ENCODE assay signal across 8 mouse cellular contexts in the genomic region with DNA sequence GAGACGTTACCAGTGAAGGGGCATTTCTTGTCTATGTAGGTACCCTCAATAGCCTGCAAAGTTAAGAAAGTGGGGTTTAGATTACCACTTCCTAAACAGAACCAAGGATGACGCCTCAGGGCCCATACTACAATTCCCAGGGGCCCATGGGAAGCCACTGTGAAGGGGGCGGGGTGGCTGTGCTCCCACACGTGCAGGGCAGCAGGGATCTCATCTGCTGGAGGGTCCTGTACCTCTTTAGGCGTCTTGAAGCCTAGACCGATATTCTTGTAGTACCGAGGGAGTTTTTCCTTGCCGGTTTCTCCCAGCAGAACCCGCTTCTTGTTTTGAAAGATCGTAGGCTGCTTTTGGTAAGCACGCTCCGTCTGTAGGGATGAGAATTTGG. TPM values are rescaled to one million over a fixed set of nuclear protein-coding genes. Genes with fewer than 3 reads are reported as not detected.
DNase-seq lines count a peak whose midpoint lies in the region; ATAC-seq and TF ChIP-seq lines count a peak whose summit lies in the region.

No protein-coding gene starts in this region.

- peak overlapping the region; percentile 91 for H3K27ac ChIP-seq in heart, embryonic 16.5 days (ENCODE audit: low read length)
- H3K27ac ChIP-seq in liver, embryonic 14.5 days = peak overlapping the region; percentile 74
- peak overlapping the region; percentile 90; the same call in 1 of the 2 replicates for H3K27ac ChIP-seq in stomach, embryonic 14.5 days (ENCODE audit: low read length)

- peaks cover 13% of the 10 kb centered on the region; the same call in 1 of the 2 replicates for H3K4me1 ChIP-seq in lung, adult 2 months (ENCODE audit: control insufficient read depth, insufficient read depth, low read length)
- H3K4me1 ChIP-seq in heart, embryonic 16.5 days (ENCODE audit: control insufficient read depth, insufficient read depth, low read length) = peaks cover 44% of the 10 kb centered on the region
- peaks cover 16 to 28% of the 10 kb centered on the region in 2 experiments for H3K4me1 ChIP-seq in liver, embryonic 14.5 days (replicated peaks; ENCODE audit: control insufficient read depth in 2 of 2, insufficient read depth in 2 of 2, low read length in 1 of 2)
- peaks cover 26% of the 10 kb centered on the region for H3K4me1 ChIP-seq in stomach, embryonic 14.5 days (ENCODE audit: control insufficient read depth, insufficient read depth, low read length)

- 11% methylated on average over 12 of the region's 12 CpGs for WGBS in lung, adult 2 months
- WGBS in heart, embryonic 16.5 days = 14% methylated on average over 12 of the region's 12 CpGs
- WGBS in liver, embryonic 14.5 days (ENCODE audit: insufficient replicate concordance) = 7% methylated on average over 12 of the region's 12 CpGs
- WGBS in stomach, embryonic 14.5 days = 13% methylated on average over 12 of the region's 12 CpGs

- no peaks in the 10 kb centered on the region for H3K27me3 ChIP-seq in heart, embryonic 16.5 days (ENCODE audit: control insufficient read depth, insufficient read depth, low read length)
- no peaks in the 10 kb centered on the region for H3K27me3 ChIP-seq in liver, embryonic 14.5 days (ENCODE audit: control insufficient read depth, insufficient read depth, low read length)
- no peaks in the 10 kb centered on the region for H3K27me3 ChIP-seq in stomach, embryonic 14.5 days (ENCODE audit: control insufficient read depth, insufficient read depth, low read length)

- no peak for TF ChIP-seq CTCF in lung, adult 2 months (IDR thresholded peaks at IDR 0.05; ENCODE audit: insufficient read depth, low read length)
- no peak for TF ChIP-seq CTCF in liver, embryonic 14.5 days (IDR thresholded peaks at IDR 0.05; ENCODE audit: low read depth)

- H3K4me2 ChIP-seq in heart, embryonic 16.5 days (ENCODE audit: low read depth, low read length) = peak overlapping the region; percentile 93
- peak overlapping the region; percentile 83 for H3K4me2 ChIP-seq in liver, embryonic 14.5 days (ENCODE audit: low read depth)
- H3K4me2 ChIP-seq in stomach, embryonic 14.5 days (replicated peaks; ENCODE audit: low read depth, low read length) = peak overlapping the region; percentile 84

- H3K4me3 ChIP-seq in lung, adult 2 months (replicated peaks; ENCODE audit: extremely low read depth, low read depth, low read length) = peak overlapping the region; percentile 98
- H3K4me3 ChIP-seq in heart, embryonic 16.5 days (ENCODE audit: low read length) = peak overlapping the region; percentile 94
- peak overlapping the region; percentile 86 to 91 for H3K4me3 ChIP-seq in liver, embryonic 14.5 days (ENCODE audit: insufficient read depth in 1 of 2, low read depth in 2 of 2, low read length in 2 of 2)
- H3K4me3 ChIP-seq in stomach, embryonic 14.5 days (ENCODE audit: low read depth, low read length) = peak overlapping the region; percentile 99

- TF ChIP-seq POLR2A in lung, adult 2 months (IDR thresholded peaks at IDR 0.05; ENCODE audit: borderline replicate concordance, extremely low read depth, low read depth, low read length) = no peak

- H3K9ac ChIP-seq in heart, embryonic 16.5 days (ENCODE audit: low read length) = peak overlapping the region; percentile 98
- H3K9ac ChIP-seq in liver, embryonic 14.5 days (replicated peaks) = peak overlapping the region; percentile 94
- H3K9ac ChIP-seq in stomach, embryonic 14.5 days (replicated peaks; ENCODE audit: low read depth, low read length) = peak overlapping the region; percentile 100

- no peak for DNase-seq in lung, adult 2 months
- no peak for DNase-seq in lung, postnatal 25 days (ENCODE audit: low spot score)
- peak; percentile 61 for DNase-seq in ZHBTc4 (ENCODE audit: low read depth, low spot score)
- no peak for DNase-seq in liver, embryonic 14.5 days (ENCODE audit: low read depth in 3 of 3, low spot score in 3 of 3)
- no peak for DNase-seq in layer of hippocampus, adult 11-12 months (ENCODE audit: low spot score)
- DNase-seq in cerebellum, postnatal 36 days = no peak

- no peak for ATAC-seq in heart, embryonic 16.5 days (replicated peaks; ENCODE audit: extremely low read depth, insufficient read depth, low FRiP score)
- no peak for ATAC-seq in liver, embryonic 14.5 days (ENCODE audit: insufficient read depth)
- ATAC-seq in stomach, embryonic 14.5 days (ENCODE audit: insufficient number of reproducible peaks, insufficient read depth, low FRiP score, low read depth) = no peak

- no peaks in the 10 kb centered on the region for H3K9me3 ChIP-seq in heart, embryonic 16.5 days (replicated peaks; ENCODE audit: control insufficient read depth, low read length)
- no peaks in the 10 kb centered on the region for H3K9me3 ChIP-seq in liver, embryonic 14.5 days (ENCODE audit: control insufficient read depth, low read length)
- no peaks in the 10 kb centered on the region for H3K9me3 ChIP-seq in stomach, embryonic 14.5 days (ENCODE audit: control insufficient read depth, low read depth, low read length)

- no peak for TF ChIP-seq EP300 in liver, embryonic 14.5 days (IDR thresholded peaks at IDR 0.05; ENCODE audit: low read depth)

- H3K36me3 ChIP-seq in heart, embryonic 16.5 days (ENCODE audit: control insufficient read depth, insufficient read depth) = peaks cover 51% of the 10 kb centered on the region
- H3K36me3 ChIP-seq in liver, embryonic 14.5 days (replicated peaks; ENCODE audit: control insufficient read depth, insufficient read depth, low read depth) = peaks cover 55% of the 10 kb centered on the region
- peaks cover 68% of the 10 kb centered on the region for H3K36me3 ChIP-seq in stomach, embryonic 14.5 days (ENCODE audit: control insufficient read depth, insufficient read depth, low read length)

RNA-seq across cellular contexts. Expression of a gene that starts 1.1 kb away (rescaled TPM):
- 125 and 221 TPM in 2 replicates for polyA plus RNA-seq in lung, adult 2 months (2012; rRNA removed)
- polyA plus RNA-seq in heart, embryonic 16.5 days (2015; fragmentation: Nextera tagmentation; extraction: Ambion mirVana) = 809 and 812 TPM in 2 replicates
- polyA plus RNA-seq in liver, embryonic 14.5 days (2012; rRNA removed) = 309 and 366 TPM in 2 replicates
- 989 and 1,016 TPM in 2 replicates for polyA plus RNA-seq in liver, embryonic 14.5 days (2014; fragmentation: Nextera tagmentation; extraction: Ambion mirVana)
- 1,682 and 1,777 TPM in 2 replicates for polyA plus RNA-seq in stomach, embryonic 14.5 days (2014; fragmentation: Nextera tagmentation; extraction: Ambion mirVana)

RNA-seq across cellular contexts. Expression of a gene that starts 5.4 kb away (rescaled TPM):
- 1,255 and 1,630 TPM in 2 replicates for polyA plus RNA-seq in lung, adult 2 months (2012; rRNA removed)
- polyA plus RNA-seq in heart, embryonic 16.5 days (2015; fragmentation: Nextera tagmentation; extraction: Ambion mirVana) = 684 and 727 TPM in 2 replicates
- polyA plus RNA-seq in liver, embryonic 14.5 days (2012; rRNA removed) = 534 and 909 TPM in 2 replicates
- polyA plus RNA-seq in liver, embryonic 14.5 days (2014; fragmentation: Nextera tagmentation; extraction: Ambion mirVana) = 992 and 1,027 TPM in 2 replicates
- polyA plus RNA-seq in stomach, embryonic 14.5 days (2014; fragmentation: Nextera tagmentation; extraction: Ambion mirVana) = 1,622 and 1,649 TPM in 2 replicates

RNA-seq across cellular contexts. Expression of a gene that starts 12.9 kb away (rescaled TPM):
- 3.1 TPM in 2 replicates for polyA plus RNA-seq in lung, adult 2 months (2012; rRNA removed)
- polyA plus RNA-seq in heart, embryonic 16.5 days (2015; fragmentation: Nextera tagmentation; extraction: Ambion mirVana) = 0.34 TPM in 1 of 2 replicates, not detected in the other
- 0.03 TPM in 1 of 2 replicates, not detected in the other for polyA plus RNA-seq in liver, embryonic 14.5 days (2012; rRNA removed)
- 0.15 and 0.63 TPM in 2 replicates for polyA plus RNA-seq in liver, embryonic 14.5 days (2014; fragmentation: Nextera tagmentation; extraction: Ambion mirVana)
- 0.65 and 0.83 TPM in 2 replicates for polyA plus RNA-seq in stomach, embryonic 14.5 days (2014; fragmentation: Nextera tagmentation; extraction: Ambion mirVana)

RNA-seq across cellular contexts. Expression of a gene that starts 13.1 kb away (rescaled TPM):
- polyA plus RNA-seq in lung, adult 2 months (2012; rRNA removed) = 151 and 195 TPM in 2 replicates
- polyA plus RNA-seq in heart, embryonic 16.5 days (2015; fragmentation: Nextera tagmentation; extraction: Ambion mirVana) = 2.3 and 2.8 TPM in 2 replicates
- polyA plus RNA-seq in liver, embryonic 14.5 days (2012; rRNA removed) = 12.1 and 13.4 TPM in 2 replicates
- polyA plus RNA-seq in liver, embryonic 14.5 days (2014; fragmentation: Nextera tagmentation; extraction: Ambion mirVana) = 3.9 and 5.5 TPM in 2 replicates
- 2.1 and 2.9 TPM in 2 replicates for polyA plus RNA-seq in stomach, embryonic 14.5 days (2014; fragmentation: Nextera tagmentation; extraction: Ambion mirVana)

RNA-seq across cellular contexts. Expression of a gene that starts 19.5 kb away (rescaled TPM):
- polyA plus RNA-seq in lung, adult 2 months (2012; rRNA removed) = 112 and 120 TPM in 2 replicates
- polyA plus RNA-seq in heart, embryonic 16.5 days (2015; fragmentation: Nextera tagmentation; extraction: Ambion mirVana) = 56.8 and 58.2 TPM in 2 replicates
- 14.9 and 16.3 TPM in 2 replicates for polyA plus RNA-seq in liver, embryonic 14.5 days (2012; rRNA removed)
- polyA plus RNA-seq in liver, embryonic 14.5 days (2014; fragmentation: Nextera tagmentation; extraction: Ambion mirVana) = 35.5 and 35.6 TPM in 2 replicates
- 78.6 and 79.9 TPM in 2 replicates for polyA plus RNA-seq in stomach, embryonic 14.5 days (2014; fragmentation: Nextera tagmentation; extraction: Ambion mirVana)
